Mouse (Mus musculus) left cerebral cortex, postnatal 36 days (tissue): Measurements from ENCODE around the gene Pla2g1b. TPM values are rescaled to one million over a fixed set of nuclear protein-coding genes. Genes with fewer than 3 reads are reported as not detected.
"Not testable (repeated sequence)": the region's sequence is repeated elsewhere in the genome, so short reads cannot be mapped to it uniquely, and the experiment has no call there.

ENCODE experiments used
- DNase-seq, 2 experiments: peaks; one replicate each; pipeline ENCODE4 v3.0.0; 2021 to 2022; ENCODE audit warnings: low spot score in 2 of 2, mixed read lengths in 1 of 2
- intact Hi-C: fragments of 180-260 bp; cut with DNase I; formaldehyde crosslinking; loops from one replicate; pipeline ENCODE4 v1.15.1; 2025
- total RNA-seq, 2 experiments: library from RNA; stranded (reverse); gene quantifications; 2 replicates each; pipeline ENCODE4 v1.2.3; 2021

Pla2g1b gene
- total RNA-seq, 2 experiments from 2014 or later, result not detected

- DNase-seq, result peak; percentile 69 to 74
- intact Hi-C loops, result loop anchor here (1.0 kb wide), 1 partner anchor 82 kb away; no protein-coding TSS in a partner anchor
These were observed 24.7 kb upstream of the Pla2g1b start for GRCm38 (mm10) chr5:115441205-115441849.

- DNase-seq, intact Hi-C loops: not testable (repeated sequence)
These were observed 23.4 kb upstream of the Pla2g1b start for GRCm38 (mm10) chr5:115442663-115443062.

- DNase-seq, result no peak
- intact Hi-C loops, result no loop called here
These were observed 21.9 kb upstream of the Pla2g1b start for GRCm38 (mm10) chr5:115444130-115444529.

GRCm38 (mm10) chr5:115447108-115447507, 19.0 kb upstream of the Pla2g1b start:
- intact Hi-C loops, result no loop called here

GRCm38 (mm10) chr5:115449247-115449646, 16.8 kb upstream of the Pla2g1b start:
- intact Hi-C loops, result no loop called here
- no peak for DNase-seq

More at GRCm38 (mm10) chr5:115447108-115447507, 19.0 kb upstream of the Pla2g1b start:
- no peak for DNase-seq

- no peak for DNase-seq
- intact Hi-C loops, result no loop called here
These were observed 15.4 kb upstream of the Pla2g1b start for GRCm38 (mm10) chr5:115450410-115451317.

- intact Hi-C loops, result no loop called here
- no peak for DNase-seq
These were observed 11.5 kb upstream of the Pla2g1b start for GRCm38 (mm10) chr5:115454422-115455090.

GRCm38 (mm10) chr5:115455838-115456237, 10.2 kb upstream of the Pla2g1b start:
- intact Hi-C loops, result no loop called here
- no peak for DNase-seq

- intact Hi-C loops, result no loop called here
- no peak for DNase-seq
These were observed 7.1 kb upstream of the Pla2g1b start for GRCm38 (mm10) chr5:115458918-115459317.

GRCm38 (mm10) chr5:115464408-115465115, 1.5 kb upstream of the Pla2g1b start:
- intact Hi-C loops, result no loop called here
- no peak for DNase-seq

- intact Hi-C loops, result no loop called here
- no peak for DNase-seq
These were observed 3.7 kb downstream of the Pla2g1b start for GRCm38 (mm10) chr5:115469791-115470190.

GRCm38 (mm10) chr5:115470766-115471531, 4.9 kb downstream of the Pla2g1b start:
- intact Hi-C loops, result no loop called here
- peak; percentile 21 to 40 for DNase-seq

- intact Hi-C loops, result no loop called here
- DNase-seq, result no peak
These were observed 7.1 kb downstream of the Pla2g1b start for GRCm38 (mm10) chr5:115473191-115473590.

GRCm38 (mm10) chr5:115474174-115474828, 8.2 kb downstream of the Pla2g1b start:
- intact Hi-C loops, result no loop called here
- no peak for DNase-seq

GRCm38 (mm10) chr5:115475337-115476106, 9.5 kb downstream of the Pla2g1b start:
- intact Hi-C loops, result no loop called here
- DNase-seq, result peak; percentile 34 to 35

GRCm38 (mm10) chr5:115476107-115476727, 10.2 kb downstream of the Pla2g1b start:
- intact Hi-C loops, result no loop called here
- DNase-seq, result no peak

- DNase-seq, result no peak
- intact Hi-C loops, result no loop called here
These were observed 13.5 kb downstream of the Pla2g1b start for GRCm38 (mm10) chr5:115479561-115479960.
